20 mouse cellular contexts compared by ENCODE assay signal in the genomic region with DNA sequence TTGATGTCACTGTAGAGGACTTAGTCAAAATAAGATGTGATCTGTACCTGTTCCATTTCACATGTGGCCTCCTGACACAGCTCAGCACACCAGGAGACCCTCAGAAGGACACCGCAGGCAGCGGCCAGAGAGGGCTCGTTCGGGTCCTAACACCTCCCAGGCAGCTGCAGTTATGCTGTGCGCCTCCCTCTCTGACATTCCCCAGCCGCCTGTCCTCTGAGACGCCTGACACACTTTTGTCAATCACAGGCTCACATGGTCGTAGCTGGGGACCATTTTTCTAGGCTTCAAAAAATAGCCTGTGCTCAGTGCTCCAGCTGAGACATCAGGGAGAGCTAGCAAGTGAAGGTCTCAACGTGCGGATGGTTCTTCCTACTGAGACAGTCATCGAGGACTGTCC.
DNase-seq lines count a peak whose midpoint lies in the region; ATAC-seq and TF ChIP-seq lines count a peak whose summit lies in the region.
"Had no signal": no experiment of that assay in that cellular context is flagged by ENCODE, and none has a peak within 500 bp of the region (broad histone marks: within the 10 kb centered on the region; RNA-seq: fewer than 3 reads in every experiment).

No protein-coding gene starts in this region.

- no peaks in the 10 kb centered on the region for H3K36me3 ChIP-seq in forebrain, embryonic 13.5 days (ENCODE audit: poor library complexity, severe bottlenecking)
- H3K36me3 ChIP-seq in forebrain, embryonic 16.5 days (ENCODE audit: control insufficient read depth, insufficient read depth) = no peaks in the 10 kb centered on the region
- H3K36me3 ChIP-seq in heart, embryonic 14.5 days (ENCODE audit: control insufficient read depth, insufficient read depth, low read length) = no peaks in the 10 kb centered on the region
- H3K36me3 ChIP-seq: limb, embryonic 12.5 days; liver, embryonic 13.5 days had no signal

- TF ChIP-seq CTCF in layer of hippocampus, adult 2 months (conservative IDR thresholded peaks at IDR 0.05) = no peak
- no peak for TF ChIP-seq CTCF in cerebellum, adult 2 months (IDR thresholded peaks at IDR 0.05; ENCODE audit: borderline replicate concordance, insufficient read depth, low read depth, low read length)

- WGBS in forebrain, embryonic 13.5 days = 40% methylated on average over 11 of the region's 11 CpGs
- 48% methylated on average over 11 of the region's 11 CpGs for WGBS in forebrain, embryonic 16.5 days
- 24% methylated on average over 11 of the region's 11 CpGs for WGBS in heart, embryonic 14.5 days
- WGBS in cerebellum, adult 2 months = 39% methylated on average over 11 of the region's 11 CpGs

- H3K4me1 ChIP-seq in forebrain, embryonic 13.5 days = peaks cover 64% of the 10 kb centered on the region
- H3K4me1 ChIP-seq in forebrain, embryonic 16.5 days (replicated peaks; ENCODE audit: control insufficient read depth, insufficient read depth, low read length) = peaks cover 30% of the 10 kb centered on the region
- peaks cover 37 to 67% of the 10 kb centered on the region in 2 experiments for H3K4me1 ChIP-seq in heart, embryonic 14.5 days (ENCODE audit: control insufficient read depth in 2 of 2, insufficient read depth in 2 of 2, low read length in 2 of 2)
- peaks cover 51% of the 10 kb centered on the region for H3K4me1 ChIP-seq in cerebellum, adult 2 months (ENCODE audit: control insufficient read depth, insufficient read depth, low read length)

- DNase-seq in heart, adult 9 months (ENCODE audit: low spot score in 2 of 2) = no peak
- no peak for DNase-seq in layer of hippocampus, adult 2 months (ENCODE audit: low spot score in 2 of 2)
- no peak for DNase-seq in layer of hippocampus, adult 18-20 months (ENCODE audit: low spot score in 2 of 2)
- DNase-seq in retina, embryonic 14.5 days (ENCODE audit: low spot score) = peak; percentile 56
- no peak for DNase-seq in cerebellum, adult 2 months
- DNase-seq: adrenal gland, postnatal 14 days; cerebellum, postnatal 14 days; embryo, embryonic 11 days; gastrocnemius, postnatal 14 days; heart, postnatal 10 days; kidney, adult 8-10 months; kidney, postnatal 14 days; liver, embryonic 13.5 days; lung, embryonic 14.5 days; lung, postnatal 36 days had no signal

- H3K4me3 ChIP-seq in forebrain, embryonic 13.5 days = no peak overlapping the region
- H3K4me3 ChIP-seq in forebrain, embryonic 16.5 days (replicated peaks; ENCODE audit: low read length) = no peak overlapping the region
- no peak overlapping the region for H3K4me3 ChIP-seq in heart, embryonic 14.5 days (ENCODE audit: control insufficient read depth in 1 of 2, insufficient read depth in 1 of 2, low read depth in 1 of 2, low read length in 2 of 2)
- no peak overlapping the region for H3K4me3 ChIP-seq in layer of hippocampus, adult 2 months
- H3K4me3 ChIP-seq in cerebellum, adult 2 months (replicated peaks; ENCODE audit: insufficient read depth, low read depth, low read length) = no peak overlapping the region
- H3K4me3 ChIP-seq: limb, embryonic 12.5 days; liver, embryonic 13.5 days had no signal

- ATAC-seq in forebrain, embryonic 13.5 days = no peak
- ATAC-seq in forebrain, embryonic 16.5 days = no peak
- peak; percentile 46; the same call in 1 of the 2 replicates for ATAC-seq in heart, embryonic 14.5 days (ENCODE audit: insufficient number of reproducible peaks, insufficient read depth, low FRiP score, low read depth)
- ATAC-seq: activated CD4-positive, CD25-positive, alpha-beta regulatory T cell, adult 4 months had no signal

- peak overlapping the region; percentile 2; the same call in 1 of the 2 replicates for H3K9ac ChIP-seq in forebrain, embryonic 13.5 days
- H3K9ac ChIP-seq in forebrain, embryonic 16.5 days (replicated peaks; ENCODE audit: low read depth, low read length) = no peak overlapping the region
- H3K9ac ChIP-seq in heart, embryonic 14.5 days (ENCODE audit: low read length) = no peak overlapping the region
- H3K9ac ChIP-seq: limb, embryonic 12.5 days; liver, embryonic 13.5 days; lung, embryonic 14.5 days had no signal

- H3K27ac ChIP-seq in forebrain, embryonic 13.5 days = no peak overlapping the region
- no peak overlapping the region for H3K27ac ChIP-seq in forebrain, embryonic 16.5 days (ENCODE audit: low read length)
- H3K27ac ChIP-seq in heart, embryonic 14.5 days (replicated peaks in 1 of 2; ENCODE audit: control insufficient read depth in 1 of 2, insufficient read depth in 1 of 2, low read depth in 2 of 2, low read length in 2 of 2) = no peak overlapping the region
- peak overlapping the region; percentile 77 for H3K27ac ChIP-seq in layer of hippocampus, adult 2 months
- no peak overlapping the region; the same call in 1 of the 2 replicates for H3K27ac ChIP-seq in cerebellum, adult 2 months (ENCODE audit: insufficient read depth, low read length)
- H3K27ac ChIP-seq: limb, embryonic 12.5 days; liver, embryonic 13.5 days had no signal

- TF ChIP-seq POLR2A in cerebellum, adult 2 months (IDR thresholded peaks at IDR 0.05; ENCODE audit: borderline replicate concordance, insufficient read depth, low read length) = no peak

- no peaks in the 10 kb centered on the region for H3K9me3 ChIP-seq in forebrain, embryonic 13.5 days (replicated peaks)
- H3K9me3 ChIP-seq in forebrain, embryonic 16.5 days (ENCODE audit: control insufficient read depth, low read length) = no peaks in the 10 kb centered on the region
- no peaks in the 10 kb centered on the region for H3K9me3 ChIP-seq in heart, embryonic 14.5 days (ENCODE audit: control insufficient read depth, low read length)
- H3K9me3 ChIP-seq: limb, embryonic 12.5 days; liver, embryonic 13.5 days had no signal

- no peaks in the 10 kb centered on the region for H3K27me3 ChIP-seq in forebrain, embryonic 13.5 days
- H3K27me3 ChIP-seq in forebrain, embryonic 16.5 days (replicated peaks; ENCODE audit: control insufficient read depth, insufficient read depth, low read length) = no peaks in the 10 kb centered on the region
- H3K27me3 ChIP-seq in heart, embryonic 14.5 days (ENCODE audit: control insufficient read depth, insufficient read depth, low read length) = no peaks in the 10 kb centered on the region
- H3K27me3 ChIP-seq in cerebellum, adult 2 months (ENCODE audit: control insufficient read depth, insufficient read depth, low read length) = no peaks in the 10 kb centered on the region
- H3K27me3 ChIP-seq: limb, embryonic 12.5 days; liver, embryonic 13.5 days had no signal

- H3K4me2 ChIP-seq in forebrain, embryonic 13.5 days = no peak overlapping the region
- H3K4me2 ChIP-seq in forebrain, embryonic 16.5 days (ENCODE audit: low read length) = no peak overlapping the region
- H3K4me2 ChIP-seq in heart, embryonic 14.5 days (ENCODE audit: low read length) = 0 out of 2 replicates have a peak overlapping the region, but pooled peaks have one; percentile 9
- H3K4me2 ChIP-seq: limb, embryonic 12.5 days; liver, embryonic 13.5 days; lung, embryonic 14.5 days had no signal
